In the genomic region with DNA sequence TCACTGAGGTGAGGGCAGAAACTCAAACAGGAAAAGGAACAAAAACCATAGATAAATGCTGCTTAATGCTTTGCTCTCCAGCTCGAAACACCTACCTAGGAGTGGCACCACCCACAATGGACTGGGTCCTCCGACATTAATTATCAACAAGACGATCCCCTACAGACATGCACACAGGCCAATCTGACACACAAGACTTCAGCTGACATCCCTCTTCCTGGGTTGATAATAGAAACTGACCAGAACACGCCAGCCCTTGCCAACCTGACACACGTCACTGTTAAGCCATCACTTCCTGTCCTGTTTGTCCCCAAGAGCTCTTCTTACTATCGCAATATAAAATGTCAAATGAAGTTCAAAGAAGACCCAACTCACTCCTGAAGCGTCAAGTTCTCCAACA, we compare ENCODE assay signal across 27 mouse cellular contexts. TPM values are rescaled to one million over a fixed set of nuclear protein-coding genes. Genes with fewer than 3 reads are reported as not detected.
DNase-seq lines count a peak whose midpoint lies in the region; ATAC-seq and TF ChIP-seq lines count a peak whose summit lies in the region.
"Had no signal": no experiment of that assay in that cellular context is flagged by ENCODE, and none has a peak within 500 bp of the region (broad histone marks: within the 10 kb centered on the region; RNA-seq: fewer than 3 reads in every experiment).

No protein-coding gene starts in this region.

- no peak for TF ChIP-seq CTCF in heart, adult 2 months (IDR thresholded peaks at IDR 0.05)

- WGBS in heart, adult 2 months: 44% methylated on average over 7 of the region's 7 CpGs
- 70% methylated on average over 7 of the region's 7 CpGs for WGBS in kidney, embryonic 15.5 days

- no peak for TF ChIP-seq POLR2A in heart, adult 2 months (IDR thresholded peaks at IDR 0.05; ENCODE audit: insufficient read depth, low read depth, low read length)

- no peak overlapping the region for H3K4me3 ChIP-seq in heart, adult 2 months
- H3K4me3 ChIP-seq in kidney, embryonic 15.5 days (replicated peaks): no peak overlapping the region

- no peaks in the 10 kb centered on the region for H3K36me3 ChIP-seq in heart, adult 2 months (ENCODE audit: control insufficient read depth, insufficient read depth, low read length)
- no peaks in the 10 kb centered on the region for H3K36me3 ChIP-seq in kidney, embryonic 15.5 days
- H3K36me3 ChIP-seq: G1E had no signal

- H3K27me3 ChIP-seq in heart, adult 2 months (ENCODE audit: control insufficient read depth, insufficient read depth, low read length): no peaks in the 10 kb centered on the region
- peaks cover 1% of the 10 kb centered on the region; the same call in 1 of the 2 replicates for H3K27me3 ChIP-seq in kidney, embryonic 15.5 days
- H3K27me3 ChIP-seq: CH12.LX, Patski had no signal

- H3K9me3 ChIP-seq in kidney, embryonic 15.5 days (replicated peaks): no peaks in the 10 kb centered on the region
- H3K9me3 ChIP-seq: G1E had no signal

- peak; percentile 87 for DNase-seq in heart, adult 11 months
- DNase-seq in heart, adult 2 months: no peak
- DNase-seq in 416B (ENCODE audit: low read depth): peak; percentile 49
- peak; percentile 17 to 53 for DNase-seq in natural killer cell, adult 2 months (ENCODE audit: low spot score in 2 of 2)
- DNase-seq in adrenal gland, postnatal 4 days (ENCODE audit: low spot score in 2 of 2): no peak
- DNase-seq: adrenal gland, adult 2 months; adrenal gland, adult 8-10 months; adrenal gland, postnatal 10 days; adrenal gland, postnatal 14 days; adrenal gland, postnatal 25 days; adrenal gland, postnatal 36 days; B cell, adult 2 months; cerebellum, adult 11 months; cerebellum, adult 11-12 months; cerebellum, adult 18-20 months; cerebellum, adult 2 months; cerebellum, adult 8-10 months had no signal

- intact Hi-C loops in heart, adult 2 months (cut with DNase I): loop anchor here (5.0 to 10.0 kb wide), 2 partner anchors 171 to 387 kb away; a partner anchor contains a TSS

- H3K27ac ChIP-seq in heart, adult 2 months: no peak overlapping the region
- no peak overlapping the region for H3K27ac ChIP-seq in kidney, embryonic 15.5 days

- no peak overlapping the region for H3K9ac ChIP-seq in heart, adult 2 months (ENCODE audit: low read depth, low read length)
- H3K9ac ChIP-seq in kidney, embryonic 15.5 days: no peak overlapping the region

- TF ChIP-seq EP300 in heart, adult 2 months (IDR thresholded peaks at IDR 0.05; ENCODE audit: insufficient read depth, low read depth, low read length): no peak

- H3K4me1 ChIP-seq in heart, adult 2 months (ENCODE audit: control insufficient read depth, insufficient read depth, low read length): no peaks in the 10 kb centered on the region
- no peaks in the 10 kb centered on the region; the same call in 1 of the 2 replicates for H3K4me1 ChIP-seq in kidney, embryonic 15.5 days

- no peaks in the 10 kb centered on the region for H3K79me2 ChIP-seq in heart, adult 2 months (replicated peaks; ENCODE audit: control insufficient read depth, insufficient read depth, low read length)

- no peak overlapping the region for H3K4me2 ChIP-seq in kidney, embryonic 15.5 days

- no peak for ATAC-seq in kidney, embryonic 15.5 days (replicated peaks; ENCODE audit: low FRiP score)
- ATAC-seq: activated CD4-positive, CD25-positive, alpha-beta regulatory T cell, adult 4 months; CD4-positive, CD25-positive, alpha-beta regulatory T cell, adult 4 months; Patski had no signal

RNA-seq across cellular contexts. Expression of a gene that starts 19.2 kb away (rescaled TPM):
- 10 to 100 TPM; 79.4 to 96.6 TPM for total RNA-seq in heart, adult 2 months (2021)
- polyA plus RNA-seq in heart, adult 2 months (2012; rRNA removed): 23.1 and 24.8 TPM in 2 replicates
- 1 to 10 TPM; 7.0 to 8.2 TPM for total RNA-seq in adrenal gland, postnatal 4 days (2021)
- polyA plus RNA-seq in kidney, embryonic 15.5 days (2015; fragmentation: Nextera tagmentation; extraction: Ambion mirVana): 1.6 and 2.7 TPM in 2 replicates
- total RNA-seq: G1E had no signal
- polyA plus RNA-seq: CD4-positive, CD25-positive, alpha-beta regulatory T cell, adult 4 months; G1E had no signal

RNA-seq across cellular contexts. Expression of a gene that starts 57.1 kb away (rescaled TPM):
- total RNA-seq in heart, adult 2 months (2021): not detected
- not detected in 2 replicates for polyA plus RNA-seq in heart, adult 2 months (2012; rRNA removed)
- total RNA-seq in adrenal gland, postnatal 4 days (2021): not detected
- not detected in 2 replicates for polyA plus RNA-seq in kidney, embryonic 15.5 days (2015; fragmentation: Nextera tagmentation; extraction: Ambion mirVana)
- total RNA-seq: adrenal gland, adult 18-20 months; adrenal gland, adult 2 months; adrenal gland, adult 8-10 months; adrenal gland, postnatal 10 days; adrenal gland, postnatal 14 days; adrenal gland, postnatal 25 days; adrenal gland, postnatal 36 days; CH12.LX; G1E; MEL had no signal
- polyA plus RNA-seq: activated CD4-positive, CD25-positive, alpha-beta regulatory T cell, adult 4 months; adrenal gland, adult 2 months; brain, embryonic 14.5 days; C2C12; CD4-positive, CD25-positive, alpha-beta regulatory T cell, adult 4 months; cerebellum, adult 2 months; G1E; Patski had no signal

Comparison
In these comparisons a context has a peak if more than half of its experiments do, and no peak if none do; other contexts are left out.
1. DNase-seq: peak in heart, adult 11 months (single experiment), 416B (single experiment) and natural killer cell, adult 2 months (2 of 2); none in heart, adult 2 months (0 of 2) and adrenal gland, postnatal 4 days (0 of 2).
2. RNA of a gene that starts 19.2 kb away (total RNA-seq): 79.4 to 96.6 TPM in heart, adult 2 months; 7.0 to 8.2 TPM in adrenal gland, postnatal 4 days; every median in the first group is over 4 times any median in the second.